Mouse (Mus musculus) heart, embryonic 13.5 days (tissue): ENCODE results near the gene Gm20683. TPM values are rescaled to one million over a fixed set of nuclear protein-coding genes. Genes with fewer than 3 reads are reported as not detected.
A peak's percentile ranks its signal among the peaks of the same experiment; 100 is the strongest.

Experiments used
- ATAC-seq: fragments of 200-750 bp; cut with Nextera tagmentation; 2 replicates; pipeline ENCODE4 v1.8.0; 2017; ENCODE audit warnings: moderate TSS enrichment; ENCODE audit not compliant: insufficient number of reproducible peaks, low FRiP score, low TSS enrichment; ENCODE audit errors: extremely low read depth
- H3K27ac ChIP-seq: fragments of 300-500 bp; sonication (generic); replicated peaks from 2 replicates; pipeline ENCODE4 v1.5.1; 2015; ENCODE audit warnings: moderate library complexity, mild to moderate bottlenecking, inconsistent platforms
- H3K27me3 ChIP-seq: fragments of 300-500 bp; sonication (generic); replicated peaks from 2 replicates; pipeline ENCODE4 v1.6.1; 2015; ENCODE audit warnings: mild to moderate bottlenecking, inconsistent platforms
- H3K36me3 ChIP-seq: fragments of 300-500 bp; sonication (generic); 2 replicates; pipeline ENCODE4 v1.6.1; 2015; ENCODE audit warnings: mild to moderate bottlenecking, inconsistent platforms
- H3K4me1 ChIP-seq: fragments of 300-500 bp; sonication (generic); 2 replicates; pipeline ENCODE4 v1.6.1; 2015; ENCODE audit warnings: inconsistent platforms
- H3K4me2 ChIP-seq: fragments of 300-500 bp; sonication (generic); 2 replicates; pipeline ENCODE4 v1.6.1; 2015; ENCODE audit warnings: inconsistent platforms, mild to moderate bottlenecking, moderate library complexity
- H3K4me3 ChIP-seq: fragments of 300-500 bp; sonication (generic); 2 replicates; pipeline ENCODE4 v1.5.1; 2015; ENCODE audit warnings: moderate library complexity, mild to moderate bottlenecking, inconsistent platforms
- H3K9ac ChIP-seq: fragments of 300-500 bp; sonication (generic); 2 replicates; pipeline ENCODE4 v1.6.1; 2015; ENCODE audit warnings: inconsistent platforms, mild to moderate bottlenecking, moderate library complexity
- H3K9me3 ChIP-seq: fragments of 300-500 bp; sonication (generic); 2 replicates; pipeline ENCODE4 v1.6.1; 2016; ENCODE audit warnings: inconsistent platforms
- WGBS: fragments of 180-500 bp; shearing (Covaris S2); methylation state at CpG from one replicate; pipeline ENCODE4 v1.1.7; 2015; ENCODE audit warnings: mixed read lengths; 5-methylcytosine and 5-hydroxymethylcytosine counted together
- polyA plus RNA-seq: library from polyadenylated mRNA; unstranded; fragments of >200 nt; fragmentation: Nextera tagmentation; extraction: Ambion mirVana; gene quantifications from 2 replicates; pipeline ENCODE4 v1.2.1, GENCODE M21; 2015

Gene Gm20683
- polyA plus RNA-seq, 1 experiment from 2014 or later = 2.4 TPM

- H3K9ac ChIP-seq = peak overlapping the region; percentile 89
- H3K9me3 ChIP-seq = no peaks in the 10 kb centered on the region
- H3K4me3 ChIP-seq = peak overlapping the region; percentile 74
- H3K4me1 ChIP-seq = peaks cover 29% of the 10 kb centered on the region
- H3K27me3 ChIP-seq = no peaks in the 10 kb centered on the region
- peaks cover 31% of the 10 kb centered on the region for H3K36me3 ChIP-seq
- H3K4me2 ChIP-seq = peak overlapping the region; percentile 94
- peak overlapping the region; percentile 75 for H3K27ac ChIP-seq
- no peak for ATAC-seq
- WGBS = 10% methylated on average over 6 of the region's 6 CpGs
These were observed 20.4 kb upstream of the Gm20683 start for GRCm38 (mm10) chr17:25861704-25862612.

GRCm38 (mm10) chr17:25860832-25861703 lies 19.5 kb upstream of the Gm20683 start, which contains the start of gene Wdr90:
TSS of gene Wdr90 (minus strand) at chr17:25861501.
- Histone ChIP-seq H3K9me3 (no peaks in the 10 kb centered on the region), H3K36me3 (peaks cover 33% of the 10 kb centered on the region), H3K4me1 (peaks cover 20% of the 10 kb centered on the region), H3K27me3 (no peaks in the 10 kb centered on the region), H3K4me3 (peak within 1 kb of the TSS; percentile 74), H3K9ac (peak within 1 kb of the TSS; percentile 89), H3K27ac (peak within 1 kb of the TSS; percentile 75), H3K4me2 (peak within 1 kb of the TSS; percentile 94)
- peak; percentile 75 for ATAC-seq
- 3% methylated on average over 65 of the region's 65 CpGs for WGBS

DNA sequence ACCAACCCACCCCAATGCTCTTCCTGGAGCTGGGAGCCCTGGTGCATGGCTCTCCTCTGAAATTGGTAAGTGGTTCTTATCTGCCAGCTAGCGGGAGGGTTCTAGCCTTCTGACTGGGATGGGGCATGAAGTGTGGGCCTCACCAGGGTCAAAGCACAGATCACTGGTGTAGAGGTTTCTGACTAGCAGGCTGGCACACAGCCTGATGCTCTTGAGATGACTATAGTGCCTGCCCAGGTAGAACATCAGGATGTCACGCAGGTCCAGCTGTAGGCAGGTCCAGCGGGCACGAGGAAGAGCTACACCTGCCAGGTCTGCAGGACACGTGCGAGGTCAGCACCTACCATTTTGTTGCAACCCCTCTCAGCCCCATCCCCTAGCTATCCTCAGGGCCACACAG lies 18.7 kb upstream of the Gm20683 start:
- H3K4me2 ChIP-seq = peak overlapping the region; percentile 94
- no peak overlapping the region for H3K27ac ChIP-seq
- H3K9ac ChIP-seq = peak overlapping the region; percentile 89
- no peaks in the 10 kb centered on the region for H3K27me3 ChIP-seq
- 80% methylated on average over 6 of the region's 6 CpGs for WGBS
- peaks cover 37% of the 10 kb centered on the region for H3K36me3 ChIP-seq
- H3K9me3 ChIP-seq = no peaks in the 10 kb centered on the region
- no peak for ATAC-seq
- peak overlapping the region; percentile 74; the same call in 1 of the 2 replicates for H3K4me3 ChIP-seq
- peaks cover 16% of the 10 kb centered on the region for H3K4me1 ChIP-seq

GRCm38 (mm10) chr17:25844396-25844901 lies 2.9 kb upstream of the Gm20683 start, which contains the start of gene Rhot2:
TSS of gene Rhot2 (minus strand) at chr17:25844851.
- H3K36me3 ChIP-seq = peaks cover 72% of the 10 kb centered on the region

GRCm38 (mm10) chr17:25843636-25844395 lies 2.3 kb upstream of the Gm20683 start:
- WGBS = 1% methylated on average over 32 of the region's 38 CpGs
- peak overlapping the region; percentile 84 for H3K4me3 ChIP-seq
- ATAC-seq = peak; percentile 23; the same call in 1 of the 2 replicates
- peaks cover 72% of the 10 kb centered on the region for H3K36me3 ChIP-seq
- peak overlapping the region; percentile 95 for H3K9ac ChIP-seq
- H3K27me3 ChIP-seq = no peaks in the 10 kb centered on the region
- peaks cover 22% of the 10 kb centered on the region for H3K4me1 ChIP-seq
- no peaks in the 10 kb centered on the region for H3K9me3 ChIP-seq
- H3K27ac ChIP-seq = peak overlapping the region; percentile 88
- peak overlapping the region; percentile 88 for H3K4me2 ChIP-seq

More at GRCm38 (mm10) chr17:25844396-25844901, 2.9 kb upstream of the Gm20683 start, which contains the start of gene Rhot2:
- no peaks in the 10 kb centered on the region for H3K9me3 ChIP-seq
- peak within 1 kb of the TSS; percentile 95 for H3K9ac ChIP-seq
- H3K27me3 ChIP-seq = no peaks in the 10 kb centered on the region
- peak; percentile 86; the same call in 1 of the 2 replicates for ATAC-seq
- H3K4me2 ChIP-seq = peak within 1 kb of the TSS; percentile 88
- peak within 1 kb of the TSS; percentile 88 for H3K27ac ChIP-seq
- peak within 1 kb of the TSS; percentile 84 for H3K4me3 ChIP-seq
- peaks cover 20% of the 10 kb centered on the region for H3K4me1 ChIP-seq
- WGBS = 1% methylated on average over 21 of the region's 21 CpGs

DNA sequence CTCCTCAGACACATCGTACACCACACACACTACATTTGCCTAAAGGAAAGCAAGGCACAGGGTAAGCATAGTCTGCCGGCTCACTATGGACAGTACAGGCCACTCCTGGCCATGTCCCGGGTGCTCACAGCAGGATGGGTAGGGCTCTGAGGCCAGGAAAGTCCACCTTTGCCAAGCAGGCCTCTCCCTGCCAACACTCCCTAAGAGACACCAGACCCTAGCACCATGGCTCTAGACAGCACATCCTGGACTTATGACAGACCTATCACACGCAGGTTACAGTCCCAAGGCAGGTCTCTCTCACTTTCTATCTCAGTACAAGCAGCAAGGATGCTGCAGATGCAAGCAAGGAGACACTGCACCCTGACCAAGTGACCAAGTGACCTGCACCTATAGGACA lies 1.6 kb upstream of the Gm20683 start:
- Histone ChIP-seq H3K36me3 (peaks cover 72% of the 10 kb centered on the region), H3K9me3 (no peaks in the 10 kb centered on the region), H3K27ac (peak overlapping the region; percentile 88; the same call in 1 of the 2 replicates), H3K4me2 (peak overlapping the region; percentile 88), H3K27me3 (no peaks in the 10 kb centered on the region), H3K9ac (peak overlapping the region; percentile 95), H3K4me1 (peaks cover 23% of the 10 kb centered on the region), H3K4me3 (peak overlapping the region; percentile 84)
- no peak for ATAC-seq
- WGBS = 86% methylated on average over 4 of the region's 4 CpGs

DNA sequence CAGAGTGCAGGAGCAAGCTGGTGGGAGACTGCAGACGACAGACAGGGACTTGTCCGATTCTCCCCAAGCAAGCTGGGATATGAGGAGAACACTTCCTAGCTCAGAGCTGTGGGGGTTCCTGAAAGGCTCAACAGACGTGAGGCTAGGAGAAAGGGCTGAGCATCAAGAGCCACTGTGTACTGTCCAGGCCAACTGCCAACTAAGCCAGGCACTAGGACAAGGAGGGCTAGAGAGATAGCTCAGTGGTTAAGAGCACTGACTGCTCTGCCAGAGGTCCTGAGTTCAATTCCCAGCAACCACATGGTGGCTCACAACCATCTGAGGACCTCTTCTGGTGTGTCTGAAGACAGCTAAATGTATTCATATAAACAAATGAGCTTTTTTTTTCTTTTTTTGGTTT lies 946 bp upstream of the Gm20683 start:
- no peak overlapping the region for H3K27ac ChIP-seq
- peaks cover 29% of the 10 kb centered on the region for H3K4me1 ChIP-seq
- 80% methylated on average over 3 of the region's 3 CpGs for WGBS
- no peak overlapping the region for H3K4me2 ChIP-seq
- H3K9me3 ChIP-seq = no peaks in the 10 kb centered on the region
- no peak overlapping the region for H3K9ac ChIP-seq
- ATAC-seq = no peak
- no peak overlapping the region for H3K4me3 ChIP-seq
- H3K36me3 ChIP-seq = peaks cover 72% of the 10 kb centered on the region
- H3K27me3 ChIP-seq = no peaks in the 10 kb centered on the region

GRCm38 (mm10) chr17:25840519-25840918 lies 1.0 kb downstream of the Gm20683 start:
- Histone ChIP-seq H3K27ac (no peak overlapping the region), H3K4me2 (no peak overlapping the region), H3K4me1 (peaks cover 49% of the 10 kb centered on the region), H3K36me3 (peaks cover 62% of the 10 kb centered on the region), H3K9me3 (no peaks in the 10 kb centered on the region), H3K9ac (no peak overlapping the region), H3K27me3 (no peaks in the 10 kb centered on the region), H3K4me3 (no peak overlapping the region)
- ATAC-seq = no peak
- 95% methylated on average over 6 of the region's 6 CpGs for WGBS

- no peak for ATAC-seq
These were observed 1.9 kb downstream of the Gm20683 start for GRCm38 (mm10) chr17:25839455-25840235.

GRCm38 (mm10) chr17:25838904-25839303 lies 2.7 kb downstream of the Gm20683 start:
- Histone ChIP-seq H3K9ac (0 out of 2 replicates have a peak overlapping the region, but pooled peaks have one; percentile 5), H3K27ac (no peak overlapping the region), H3K9me3 (no peaks in the 10 kb centered on the region), H3K4me2 (no peak overlapping the region), H3K4me1 (peaks cover 58% of the 10 kb centered on the region), H3K36me3 (peaks cover 71% of the 10 kb centered on the region), H3K4me3 (no peak overlapping the region), H3K27me3 (no peaks in the 10 kb centered on the region)
- WGBS = 79% methylated on average over 4 of the region's 4 CpGs
- ATAC-seq = no peak

More at GRCm38 (mm10) chr17:25839455-25840235, 1.9 kb downstream of the Gm20683 start:
- Histone ChIP-seq H3K27ac (no peak overlapping the region), H3K4me1 (peaks cover 53% of the 10 kb centered on the region), H3K9me3 (no peaks in the 10 kb centered on the region), H3K9ac (no peak overlapping the region), H3K4me3 (no peak overlapping the region), H3K36me3 (peaks cover 68% of the 10 kb centered on the region), H3K4me2 (no peak overlapping the region), H3K27me3 (no peaks in the 10 kb centered on the region)
- WGBS = 82% methylated on average over 14 of the region's 14 CpGs
